Mouse (Mus musculus): Measurements from ENCODE around the gene Apom. TPM values are rescaled to one million over a fixed set of nuclear protein-coding genes. Genes with fewer than 3 reads are reported as not detected.

The Apom gene
- total and polyA plus RNA-seq, 2 experiments from 2014 or later, result 0.37 TPM; not detected in 1

DNA sequence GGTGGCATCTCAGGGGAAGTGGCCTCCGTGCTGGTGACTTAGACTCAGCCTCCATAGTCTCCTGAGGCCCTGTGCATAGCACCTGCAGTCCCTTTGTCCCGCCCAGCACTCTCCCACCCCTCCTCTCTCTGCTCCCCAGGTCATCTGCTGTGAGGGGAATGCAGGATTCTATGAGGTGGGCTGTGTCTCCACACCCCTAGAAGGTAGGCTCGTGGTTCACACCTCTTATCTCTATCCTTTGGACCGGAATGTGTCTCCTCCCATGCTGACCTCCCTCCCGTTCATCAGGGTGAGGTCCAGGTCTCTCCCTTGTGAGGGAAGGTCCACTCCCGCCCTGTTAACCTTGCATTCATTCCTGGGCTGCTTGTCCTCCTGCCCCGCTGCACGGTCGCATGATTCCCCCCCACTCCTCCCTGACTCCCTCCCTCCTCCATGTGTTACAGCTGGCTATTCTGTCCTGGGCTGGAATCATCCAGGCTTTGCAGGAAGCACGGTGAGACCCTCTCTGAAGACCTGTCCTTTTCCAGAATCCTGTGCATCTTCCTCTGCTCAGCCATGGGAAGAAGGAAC, 31.6 kb downstream of the Apom start:
- H3K9me3 ChIP-seq (ENCODE audit: low read length), result no peaks in the 10 kb centered on the region
- peaks cover 70% of the 10 kb centered on the region for H3K36me3 ChIP-seq (ENCODE audit: insufficient read depth, low read length)
- H3K4me1 ChIP-seq (ENCODE audit: insufficient read depth, low read length), result no peaks in the 10 kb centered on the region
- TF ChIP-seq CTCF (IDR thresholded peaks at IDR 0.05; ENCODE audit: low read depth), result no peak
- DNase-seq (ENCODE audit: low spot score) (no peak), ATAC-seq (no peak)
- no peak overlapping the region for H3K27ac ChIP-seq
- no peak overlapping the region for H3K4me2 ChIP-seq (ENCODE audit: low read depth, low read length)
- no peaks in the 10 kb centered on the region for H3K27me3 ChIP-seq (ENCODE audit: insufficient read depth, low read length)
- 78% methylated on average over 10 of the region's 10 CpGs for WGBS
- H3K4me3 ChIP-seq (ENCODE audit: low read length), result no peak overlapping the region
- H3K9ac ChIP-seq (replicated peaks; ENCODE audit: low read length), result no peak overlapping the region

DNA sequence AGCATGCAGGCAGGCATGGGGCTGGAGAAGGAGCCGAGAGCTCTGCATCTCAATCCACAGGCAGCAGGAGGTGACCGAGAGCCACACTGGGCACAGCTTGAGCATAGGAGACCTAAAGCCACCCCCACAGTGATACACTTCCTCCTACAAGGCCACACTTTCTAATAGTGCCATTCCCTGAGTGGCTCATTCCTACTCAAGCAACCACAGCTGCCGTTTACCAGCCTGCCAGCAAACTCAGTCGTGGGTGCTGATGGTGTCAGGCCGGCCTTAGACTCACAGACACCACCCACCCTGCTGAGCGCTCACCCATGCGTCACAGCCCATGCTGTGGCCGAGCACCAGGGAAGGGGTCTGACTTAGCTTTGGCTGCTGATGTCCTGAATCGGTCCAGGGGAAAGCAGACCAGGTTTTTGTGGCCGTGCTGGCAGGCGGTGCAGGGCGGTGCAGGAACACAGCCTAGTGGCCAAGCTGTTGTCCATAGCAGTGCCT, 34.6 kb downstream of the Apom start:
- peaks cover 72% of the 10 kb centered on the region for H3K36me3 ChIP-seq (ENCODE audit: insufficient read depth, low read length)
- TF ChIP-seq CTCF (IDR thresholded peaks at IDR 0.05; ENCODE audit: low read depth), result no peak
- no peak for DNase-seq (ENCODE audit: low spot score)
- 68% methylated on average over 12 of the region's 12 CpGs for WGBS
- H3K9ac ChIP-seq (replicated peaks; ENCODE audit: low read length), result no peak overlapping the region
- no peaks in the 10 kb centered on the region for H3K27me3 ChIP-seq (ENCODE audit: insufficient read depth, low read length)
- H3K4me1 ChIP-seq (ENCODE audit: insufficient read depth, low read length), result no peaks in the 10 kb centered on the region
- H3K27ac ChIP-seq, result no peak overlapping the region
- ATAC-seq, result no peak
- no peak overlapping the region for H3K4me3 ChIP-seq (ENCODE audit: low read length)
- no peaks in the 10 kb centered on the region for H3K9me3 ChIP-seq (ENCODE audit: low read length)
- no peak overlapping the region for H3K4me2 ChIP-seq (ENCODE audit: low read depth, low read length)

DNA sequence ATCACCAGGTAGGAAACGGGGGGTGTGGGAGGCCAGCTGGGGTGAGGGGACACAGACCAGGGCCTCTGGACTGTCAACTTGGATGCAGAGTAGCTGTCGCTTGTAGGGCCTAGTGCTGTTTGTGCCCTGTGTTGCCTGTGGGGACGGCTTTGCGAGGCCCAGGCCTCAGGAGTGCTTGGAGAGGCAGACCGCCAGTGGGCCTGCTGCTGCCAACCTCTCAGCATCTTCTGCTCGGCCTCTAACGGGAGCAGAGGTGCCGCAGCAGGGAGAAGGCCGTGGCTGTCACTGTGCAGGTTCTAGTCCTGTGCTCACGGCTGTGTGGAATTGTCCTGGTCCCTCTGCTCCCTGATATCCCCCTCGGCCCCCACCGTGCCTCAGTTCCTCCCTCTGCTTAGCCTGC, 35.3 kb downstream of the Apom start:
- TF ChIP-seq CTCF (IDR thresholded peaks at IDR 0.05; ENCODE audit: low read depth), result no peak
- H3K4me2 ChIP-seq (ENCODE audit: low read depth, low read length), result no peak overlapping the region
- ATAC-seq, result no peak
- H3K9me3 ChIP-seq (ENCODE audit: low read length), result no peaks in the 10 kb centered on the region
- no peak overlapping the region for H3K9ac ChIP-seq (replicated peaks; ENCODE audit: low read length)
- no peak overlapping the region for H3K4me3 ChIP-seq (ENCODE audit: low read length)
- peaks cover 69% of the 10 kb centered on the region for H3K36me3 ChIP-seq (ENCODE audit: insufficient read depth, low read length)
- H3K27ac ChIP-seq, result no peak overlapping the region
- no peaks in the 10 kb centered on the region for H3K27me3 ChIP-seq (ENCODE audit: insufficient read depth, low read length)
- 76% methylated on average over 12 of the region's 12 CpGs for WGBS
- H3K4me1 ChIP-seq (ENCODE audit: insufficient read depth, low read length), result no peaks in the 10 kb centered on the region
- DNase-seq (ENCODE audit: low spot score), result no peak

- peaks cover 52% of the 10 kb centered on the region for H3K36me3 ChIP-seq (ENCODE audit: insufficient read depth, low read length)
- ATAC-seq (no peak), DNase-seq (ENCODE audit: low spot score) (no peak)
- WGBS, result 92% methylated on average over 15 of the region's 15 CpGs
- H3K9ac ChIP-seq (replicated peaks; ENCODE audit: low read length), result no peak overlapping the region
- H3K4me2 ChIP-seq (ENCODE audit: low read depth, low read length), result no peak overlapping the region
- no peaks in the 10 kb centered on the region for H3K27me3 ChIP-seq (ENCODE audit: insufficient read depth, low read length)
- H3K9me3 ChIP-seq (ENCODE audit: low read length), result no peaks in the 10 kb centered on the region
- no peak for TF ChIP-seq CTCF (IDR thresholded peaks at IDR 0.05; ENCODE audit: low read depth)
- H3K4me1 ChIP-seq (ENCODE audit: insufficient read depth, low read length), result peaks cover 11% of the 10 kb centered on the region
- no peak overlapping the region for H3K27ac ChIP-seq
- no peak overlapping the region for H3K4me3 ChIP-seq (ENCODE audit: low read length)
These were observed 37.1 kb downstream of the Apom start for GRCm38 (mm10) chr17:35094475-35095365.

GRCm38 (mm10) chr17:35092403-35093198, 39.2 kb downstream of the Apom start:
- H3K9ac ChIP-seq (replicated peaks; ENCODE audit: low read length), result no peak overlapping the region
- no peak for TF ChIP-seq CTCF (IDR thresholded peaks at IDR 0.05; ENCODE audit: low read depth)
- ATAC-seq (no peak), DNase-seq (ENCODE audit: low spot score) (no peak)
- no peaks in the 10 kb centered on the region for H3K9me3 ChIP-seq (ENCODE audit: low read length)
- H3K4me3 ChIP-seq (ENCODE audit: low read length), result no peak overlapping the region
- H3K27me3 ChIP-seq (ENCODE audit: insufficient read depth, low read length), result no peaks in the 10 kb centered on the region
- peaks cover 33% of the 10 kb centered on the region; the same call in 1 of the 2 replicates for H3K36me3 ChIP-seq (ENCODE audit: insufficient read depth, low read length)
- no peak overlapping the region for H3K4me2 ChIP-seq (ENCODE audit: low read depth, low read length)
- no peak overlapping the region for H3K27ac ChIP-seq
- H3K4me1 ChIP-seq (ENCODE audit: insufficient read depth, low read length), result peaks cover 11% of the 10 kb centered on the region
- WGBS, result 86% methylated on average over 14 of the region's 14 CpGs

- no peak for TF ChIP-seq CTCF (IDR thresholded peaks at IDR 0.05; ENCODE audit: low read depth)
- Histone ChIP-seq H3K9ac (replicated peaks; ENCODE audit: low read length) (peak overlapping the region; percentile 86), H3K9me3 (ENCODE audit: low read length) (no peaks in the 10 kb centered on the region), H3K4me3 (ENCODE audit: low read length) (peak overlapping the region; percentile 68), H3K4me1 (ENCODE audit: insufficient read depth, low read length) (peaks cover 11% of the 10 kb centered on the region), H3K4me2 (ENCODE audit: low read depth, low read length) (peak overlapping the region; percentile 68), H3K27ac (peak overlapping the region; percentile 98), H3K27me3 (ENCODE audit: insufficient read depth, low read length) (no peaks in the 10 kb centered on the region), H3K36me3 (ENCODE audit: insufficient read depth, low read length) (peaks cover 25% of the 10 kb centered on the region; the same call in 1 of the 2 replicates)
- peak; percentile 13; the same call in 1 of the 2 replicates for ATAC-seq
- DNase-seq (ENCODE audit: low spot score), result peak; percentile 67
- WGBS, result 32% methylated on average over 8 of the region's 8 CpGs
These were observed 41.5 kb downstream of the Apom start for GRCm38 (mm10) chr17:35090166-35090932.

All from hindbrain, postnatal 0 days (tissue).